Mouse (Mus musculus) hindbrain, embryonic 16.5 days (tissue): ENCODE results near the gene Olfr1509. TPM values are rescaled to one million over a fixed set of nuclear protein-coding genes. Genes with fewer than 3 reads are reported as not detected.

Experiments
- ATAC-seq: fragments of 200-750 bp; cut with Nextera tagmentation; 2 replicates; pipeline ENCODE4 v1.8.0; 2017; ENCODE audit warnings: moderate TSS enrichment, moderate library complexity
- H3K27ac ChIP-seq: fragments of 300-500 bp; sonication (generic); 2 replicates; pipeline ENCODE4 v1.5.1; 2014; ENCODE audit warnings: low read depth, mild to moderate bottlenecking, control low read depth, low read length, moderate library complexity
- H3K27me3 ChIP-seq: fragments of 300-500 bp; sonication (generic); replicated peaks from 2 replicates; pipeline ENCODE4 v1.6.1; 2014; ENCODE audit warnings: low read length; ENCODE audit not compliant: control insufficient read depth, insufficient read depth
- H3K36me3 ChIP-seq: fragments of 300-500 bp; sonication (generic); 2 replicates; pipeline ENCODE4 v1.6.1; 2014; ENCODE audit warnings: mild to moderate bottlenecking, low read length, moderate library complexity, mixed read lengths; ENCODE audit not compliant: control insufficient read depth, insufficient read depth
- H3K4me1 ChIP-seq: fragments of 300-500 bp; sonication (generic); 2 replicates; pipeline ENCODE4 v1.6.1; 2014; ENCODE audit warnings: low read depth, low read length; ENCODE audit not compliant: control insufficient read depth, insufficient read depth
- H3K4me2 ChIP-seq: fragments of 300-500 bp; sonication (generic); 2 replicates; pipeline ENCODE4 v1.6.1; 2014; ENCODE audit warnings: mild to moderate bottlenecking, low read length, control low read depth, moderate library complexity
- H3K4me3 ChIP-seq: fragments of 300-500 bp; sonication (generic); 2 replicates; pipeline ENCODE4 v1.5.1; 2014; ENCODE audit warnings: mild to moderate bottlenecking, low read length, control low read depth, moderate library complexity
- H3K9ac ChIP-seq: fragments of 300-500 bp; sonication (generic); 2 replicates; pipeline ENCODE4 v1.6.1; 2014; ENCODE audit warnings: low read depth, mild to moderate bottlenecking, control low read depth, low read length, moderate library complexity
- H3K9me3 ChIP-seq: fragments of 300-500 bp; sonication (generic); 2 replicates; pipeline ENCODE4 v1.6.1; 2014; ENCODE audit warnings: mild to moderate bottlenecking, low read length, moderate library complexity; ENCODE audit not compliant: control insufficient read depth
- WGBS: fragments of 180-500 bp; shearing (Covaris S2); extraction: QIAGEN DNeasy Blood & Tissue Kit; methylation state at CpG from one replicate; pipeline ENCODE4 v1.1.7; 2014; 5-methylcytosine and 5-hydroxymethylcytosine counted together
- polyA plus RNA-seq: library from polyadenylated mRNA; unstranded; fragments of >200 nt; fragmentation: Nextera tagmentation; extraction: Ambion mirVana; gene quantifications from 2 replicates; pipeline ENCODE4 v1.2.1, GENCODE M21; 2015

The Olfr1509 gene
- polyA plus RNA-seq, 1 experiment from 2014 or later: not detected

- no peak for ATAC-seq
- no peak within 1 kb of the TSS for H3K4me3 ChIP-seq
These were observed 52.7 kb downstream of the Olfr1509 start, which contains the start of gene Olfr1507 for GRCm38 (mm10) chr14:52495516-52495915. TSS of gene Olfr1507 (minus strand) at chr14:52495749.

More at GRCm38 (mm10) chr14:52495516-52495915, 52.7 kb downstream of the Olfr1509 start, which contains the start of gene Olfr1507:
- no peaks in the 10 kb centered on the region for H3K4me1 ChIP-seq
- no peak within 1 kb of the TSS for H3K27ac ChIP-seq
- H3K27me3 ChIP-seq: no peaks in the 10 kb centered on the region
- WGBS: 89% methylated on average over 4 of the region's 4 CpGs
- no peaks in the 10 kb centered on the region for H3K36me3 ChIP-seq
- no peaks in the 10 kb centered on the region for H3K9me3 ChIP-seq
- H3K9ac ChIP-seq: no peak within 1 kb of the TSS
- no peak within 1 kb of the TSS for H3K4me2 ChIP-seq

Other genes with a start within 250 kb of the Olfr1509 start
- gene Supt16, start 245.6 kb upstream of the Olfr1509 start, polyA plus RNA-seq: 37.1 and 39.0 TPM in 2 replicates
- gene Chd8, start 185.2 kb upstream of the Olfr1509 start, polyA plus RNA-seq: 31.0 and 32.9 TPM in 2 replicates
- gene Tox4, start 163.8 kb upstream of the Olfr1509 start, polyA plus RNA-seq: 46.9 and 54.1 TPM in 2 replicates
- 55.5 and 59.0 TPM in 2 replicates for gene Rab2b, start 163.4 kb upstream of the Olfr1509 start, polyA plus RNA-seq
- 41.6 and 45.4 TPM in 2 replicates for gene Mettl3, start 137.9 kb upstream of the Olfr1509 start, polyA plus RNA-seq
- 40.6 and 49.0 TPM in 2 replicates for gene Sall2, start 114.2 kb upstream of the Olfr1509 start, polyA plus RNA-seq
- gene Olfr1513, start 86.6 kb upstream of the Olfr1509 start, polyA plus RNA-seq: not detected in 2 replicates
- 0.21 TPM in 1 of 2 replicates, not detected in the other for gene Olfr1512, start 63.8 kb upstream of the Olfr1509 start, polyA plus RNA-seq
- gene Olfr1511, start 45.6 kb upstream of the Olfr1509 start, polyA plus RNA-seq: 0.14 TPM in 1 of 2 replicates, not detected in the other
- gene Olfr1510, start 28.6 kb upstream of the Olfr1509 start, polyA plus RNA-seq: not detected in 2 replicates
- gene Olfr1508, start 24.5 kb downstream of the Olfr1509 start, polyA plus RNA-seq: not detected in 2 replicates
- not detected in 2 replicates for gene Olfr1507, start 52.8 kb downstream of the Olfr1509 start, polyA plus RNA-seq